In the genomic region with DNA sequence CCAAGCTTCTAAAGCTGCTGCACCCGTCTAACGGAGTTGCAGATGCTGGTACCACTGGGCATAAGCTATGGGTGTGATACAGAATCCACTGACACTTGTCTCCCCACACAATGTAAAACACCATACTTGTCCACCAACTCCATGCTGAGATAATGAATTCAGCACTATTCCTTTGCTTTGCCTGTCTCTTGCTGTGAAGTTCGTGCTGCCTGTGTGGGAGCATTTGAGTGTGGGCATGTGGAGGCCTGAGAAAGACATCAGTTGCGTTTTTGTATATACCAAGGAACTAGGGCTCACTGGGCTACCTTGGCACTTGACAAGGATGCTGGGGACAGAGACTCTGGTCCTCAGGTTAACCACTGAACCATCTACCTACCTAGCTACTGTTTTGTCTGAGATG, we compare ENCODE assay signal across 31 mouse cellular contexts. TPM values are rescaled to one million over a fixed set of nuclear protein-coding genes. Genes with fewer than 3 reads are reported as not detected.
"Had no signal": no experiment of that assay in that cellular context is flagged by ENCODE, and none has a peak within 500 bp of the region (broad histone marks: within the 10 kb centered on the region; RNA-seq: fewer than 3 reads in every experiment).

No protein-coding gene starts in this region.

- H3K27me3 ChIP-seq: limb, embryonic 12.5 days; limb, embryonic 15.5 days; midbrain, embryonic 12.5 days; neural tube, embryonic 13.5 days had no signal

- H3K4me3 ChIP-seq: limb, embryonic 12.5 days; limb, embryonic 15.5 days; midbrain, embryonic 12.5 days; myocyte; neural tube, embryonic 13.5 days had no signal

- H3K9me3 ChIP-seq: limb, embryonic 12.5 days; limb, embryonic 15.5 days; midbrain, embryonic 12.5 days; neural tube, embryonic 13.5 days had no signal

- H3K27ac ChIP-seq: kidney, postnatal 0 days; limb, embryonic 12.5 days; limb, embryonic 15.5 days; liver, embryonic 14.5 days; macrophage; midbrain, embryonic 12.5 days; neural tube, embryonic 13.5 days had no signal

- DNase-seq: kidney, adult 2 months; kidney, postnatal 25 days; liver, postnatal 0 days; lung, embryonic 14.5 days; retina, postnatal 1 day; right cerebral cortex, postnatal 25 days; thymus, adult 2 months; thymus, postnatal 14 days; thymus, postnatal 4 days had no signal

- ATAC-seq: intestine, postnatal 0 days; liver, postnatal 0 days; lung, postnatal 0 days; midbrain, embryonic 16.5 days had no signal

- H3K4me1 ChIP-seq: limb, embryonic 12.5 days; limb, embryonic 15.5 days; midbrain, embryonic 12.5 days; neural tube, embryonic 13.5 days had no signal

- H3K9ac ChIP-seq: limb, embryonic 12.5 days; limb, embryonic 15.5 days; liver, embryonic 14.5 days; liver, postnatal 0 days; lung, embryonic 14.5 days; midbrain, embryonic 12.5 days; neural tube, embryonic 13.5 days had no signal

- H3K4me2 ChIP-seq: limb, embryonic 12.5 days; limb, embryonic 15.5 days; liver, embryonic 11.5 days; lung, embryonic 14.5 days; midbrain, embryonic 12.5 days; neural tube, embryonic 13.5 days had no signal

RNA-seq across cellular contexts. Expression of a gene that starts 36.5 kb away (rescaled TPM):
- total RNA-seq: layer of hippocampus, postnatal 10 days; left cerebral cortex, adult 18-20 months; left cerebral cortex, postnatal 25 days had no signal
- polyA plus RNA-seq: limb, embryonic 12.5 days; midbrain, embryonic 12.5 days; midbrain, embryonic 16.5 days; myocyte had no signal

RNA-seq across cellular contexts. Expression of a gene that starts 40.0 kb away (rescaled TPM):
- total RNA-seq: layer of hippocampus, adult 8-10 months; layer of hippocampus, postnatal 10 days; left cerebral cortex, adult 18-20 months; left cerebral cortex, postnatal 25 days; megakaryocyte, adult 5-6 weeks; monocyte, adult 5-6 weeks; neutrophil, adult 5-6 weeks had no signal
- polyA plus RNA-seq: intestine, embryonic 14.5 days; kidney, adult 2 months; kidney, embryonic 14.5 days; limb, embryonic 12.5 days; limb, embryonic 15.5 days; liver, embryonic 11.5 days; lung, embryonic 14.5 days; lung, postnatal 0 days; macrophage; midbrain, embryonic 12.5 days; midbrain, embryonic 16.5 days; myocyte; neural tube, embryonic 13.5 days; spleen, adult 2 months; thymus, adult 2 months had no signal
